Mouse (Mus musculus): ENCODE data around the gene Hddc3. TPM values are rescaled to one million over a fixed set of nuclear protein-coding genes. Genes with fewer than 3 reads are reported as not detected.

Gene Hddc3
- total RNA-seq, 2 experiments from 2014 or later: 47.1 to 50.5 TPM

- intact Hi-C loops (cut with DNase I): no loop called here
- DNase-seq (ENCODE audit: low spot score in 2 of 2): no peak
Observed at GRCm38 (mm10) chr7:80326076-80326475, 16.8 kb upstream of the Hddc3 start.

GRCm38 (mm10) chr7:80330278-80330677 is 12.6 kb upstream of the Hddc3 start:
- no peak for DNase-seq (ENCODE audit: low spot score in 2 of 2)
- intact Hi-C loops (cut with DNase I): no loop called here

- intact Hi-C loops (cut with DNase I): no loop called here
- DNase-seq (ENCODE audit: low spot score in 2 of 2): no peak
Observed at GRCm38 (mm10) chr7:80331433-80331832, 11.5 kb upstream of the Hddc3 start.

GRCm38 (mm10) chr7:80334848-80335247 is 8.1 kb upstream of the Hddc3 start:
- DNase-seq (ENCODE audit: low spot score in 2 of 2): no peak
- intact Hi-C loops (cut with DNase I): no loop called here

GRCm38 (mm10) chr7:80336932-80337331 is 6.0 kb upstream of the Hddc3 start:
- intact Hi-C loops (cut with DNase I): no loop called here
- DNase-seq (ENCODE audit: low spot score in 2 of 2): no peak

GRCm38 (mm10) chr7:80339371-80339770 is 3.5 kb upstream of the Hddc3 start:
- intact Hi-C loops (cut with DNase I): loop anchor here (2.0 kb wide), 1 partner anchor 15 kb away; the partner anchor contains the start of gene Rccd1
- peak in 1 of 2 experiments; percentile 35 for DNase-seq (ENCODE audit: low spot score in 2 of 2)

GRCm38 (mm10) chr7:80339793-80340628 is 2.9 kb upstream of the Hddc3 start:
- intact Hi-C loops (cut with DNase I): loop anchor here (2.0 kb wide), 1 partner anchor 15 kb away; the partner anchor contains the start of gene Rccd1
- DNase-seq (ENCODE audit: low spot score in 2 of 2): peak; percentile 98 to 99

GRCm38 (mm10) chr7:80340793-80341192 is 2.1 kb upstream of the Hddc3 start, which contains the start of gene Unc45a:
Unc45a (minus strand) TSS chr7:80341005.
- peak; percentile 58 to 74 for DNase-seq (ENCODE audit: low spot score in 2 of 2)
- intact Hi-C loops (cut with DNase I): no loop called here

- intact Hi-C loops (cut with DNase I): no loop called here
- DNase-seq (ENCODE audit: low spot score in 2 of 2): no peak
Observed at GRCm38 (mm10) chr7:80341793-80342192, 1.1 kb upstream of the Hddc3 start.

GRCm38 (mm10) chr7:80343270-80344018 is 540 bp downstream of the Hddc3 start:
- intact Hi-C loops (cut with DNase I): loop anchor here (1.0 kb wide), 1 partner anchor 27 kb away; no protein-coding TSS in a partner anchor

GRCm38 (mm10) chr7:80346173-80346572 is 3.3 kb downstream of the Hddc3 start:
- no peak for DNase-seq (ENCODE audit: low spot score in 2 of 2)
- intact Hi-C loops (cut with DNase I): no loop called here

More at GRCm38 (mm10) chr7:80343270-80344018, 540 bp downstream of the Hddc3 start:
- no peak for DNase-seq (ENCODE audit: low spot score in 2 of 2)

- intact Hi-C loops (cut with DNase I): no loop called here
- DNase-seq (ENCODE audit: low spot score in 2 of 2): no peak
Observed at GRCm38 (mm10) chr7:80346830-80347229, 3.9 kb downstream of the Hddc3 start.

- intact Hi-C loops (cut with DNase I): no loop called here
- no peak for DNase-seq (ENCODE audit: low spot score in 2 of 2)
Observed at GRCm38 (mm10) chr7:80347670-80348586, 5.0 kb downstream of the Hddc3 start.

- intact Hi-C loops (cut with DNase I): no loop called here
- no peak for DNase-seq (ENCODE audit: low spot score in 2 of 2)
Observed at GRCm38 (mm10) chr7:80350808-80351207, 7.9 kb downstream of the Hddc3 start.

- no peak for DNase-seq (ENCODE audit: low spot score in 2 of 2)
- intact Hi-C loops (cut with DNase I): no loop called here
Observed at GRCm38 (mm10) chr7:80352920-80353319, 10.0 kb downstream of the Hddc3 start.

GRCm38 (mm10) chr7:80356351-80356750 is 13.4 kb downstream of the Hddc3 start:
- intact Hi-C loops (cut with DNase I): no loop called here
- DNase-seq (ENCODE audit: low spot score in 2 of 2): no peak

GRCm38 (mm10) chr7:80357156-80357555 is 14.3 kb downstream of the Hddc3 start:
- intact Hi-C loops (cut with DNase I): no loop called here
- peak in 1 of 2 experiments; percentile 44 for DNase-seq (ENCODE audit: low spot score in 2 of 2)

GRCm38 (mm10) chr7:80358039-80358438 is 15.1 kb downstream of the Hddc3 start:
- intact Hi-C loops (cut with DNase I): no loop called here
- DNase-seq (ENCODE audit: low spot score in 2 of 2): no peak

GRCm38 (mm10) chr7:80360435-80360834 is 17.5 kb downstream of the Hddc3 start:
- intact Hi-C loops (cut with DNase I): no loop called here

More at GRCm38 (mm10) chr7:80360435-80360834, 17.5 kb downstream of the Hddc3 start:
- no peak for DNase-seq (ENCODE audit: low spot score in 2 of 2)
